Mouse (Mus musculus): ENCODE data around the gene Fbxl17. TPM values are rescaled to one million over a fixed set of nuclear protein-coding genes. Genes with fewer than 3 reads are reported as not detected.

Fbxl17 gene
- total and polyA plus RNA-seq, 2 experiments from 2014 or later: 11.4 to 26.3 TPM

DNA sequence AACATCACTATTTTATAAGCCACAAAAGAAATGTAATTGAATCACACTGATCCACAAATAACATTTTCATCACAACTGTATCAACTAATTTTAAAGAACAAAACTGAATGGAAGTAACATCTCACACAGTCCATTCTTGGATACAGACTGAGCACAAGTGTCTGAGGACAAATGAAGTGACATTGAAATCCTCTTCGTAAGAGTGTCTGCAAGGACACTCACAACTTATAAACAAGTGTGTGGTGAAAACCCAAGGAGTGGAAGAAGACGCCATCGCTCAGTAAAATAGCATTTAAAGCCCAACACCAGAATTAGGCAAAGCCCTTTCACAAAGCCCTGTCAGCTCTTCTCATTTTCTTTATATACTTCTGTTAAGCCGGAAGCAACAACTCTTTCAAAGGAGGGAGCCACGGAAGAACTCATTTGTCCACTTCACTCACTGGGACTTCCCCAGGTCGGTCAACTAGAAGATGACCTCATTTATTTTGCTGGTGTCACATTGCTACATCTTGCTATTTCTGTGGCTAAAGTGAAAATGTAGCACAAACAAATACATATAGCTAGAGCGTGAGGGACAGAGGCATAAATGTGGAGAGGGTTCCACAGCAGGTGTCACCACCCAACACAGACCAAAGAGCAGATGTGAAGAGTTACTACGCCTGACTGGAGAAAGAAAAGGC is 130.0 kb downstream of the Fbxl17 start:
- Histone ChIP-seq H3K27me3 (ENCODE audit: control insufficient read depth, insufficient read depth, low read length) (no peaks in the 10 kb centered on the region), H3K9ac (replicated peaks; ENCODE audit: low read depth, low read length) (no peak overlapping the region), H3K9me3 (replicated peaks; ENCODE audit: control insufficient read depth, low read length) (no peaks in the 10 kb centered on the region), H3K36me3 (replicated peaks; ENCODE audit: control insufficient read depth, insufficient read depth, low read length) (no peaks in the 10 kb centered on the region), H3K4me1 (ENCODE audit: control insufficient read depth, insufficient read depth) (peaks cover 15% of the 10 kb centered on the region), H3K27ac (ENCODE audit: low read depth) (no peak overlapping the region), H3K4me2 (ENCODE audit: low read depth, low read length) (no peak overlapping the region), H3K4me3 (ENCODE audit: low read depth, low read length) (no peak overlapping the region)
- TF ChIP-seq EP300 (IDR thresholded peaks at IDR 0.05; ENCODE audit: low read depth): no peak
- no peak for TF ChIP-seq CTCF (IDR thresholded peaks at IDR 0.05; ENCODE audit: low read depth)
- DNase-seq (ENCODE audit: low spot score): no peak
- WGBS: 66% methylated on average over 8 of the region's 8 CpGs
- ATAC-seq (ENCODE audit: insufficient read depth, low read depth): no peak

DNA sequence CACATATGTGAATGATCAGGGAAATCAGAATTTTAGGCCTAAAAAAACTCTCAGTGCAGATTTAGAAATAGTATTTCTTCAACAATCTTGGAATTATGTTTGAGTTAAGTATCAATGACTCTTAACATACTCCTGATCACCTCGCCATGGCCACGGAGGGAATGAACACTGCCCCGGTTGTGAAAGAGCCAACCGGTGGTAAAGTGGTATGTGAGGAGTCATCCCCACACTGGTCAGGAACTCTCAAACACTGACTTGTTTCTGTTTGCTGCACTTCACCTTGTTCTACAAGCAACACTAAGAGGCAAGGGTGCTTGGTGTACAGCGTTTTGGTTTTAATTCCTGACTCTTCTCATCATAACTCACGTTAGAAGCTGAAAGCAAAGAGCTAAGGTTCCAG is 132.3 kb downstream of the Fbxl17 start:
- Histone ChIP-seq H3K4me3 (ENCODE audit: low read depth, low read length) (no peak overlapping the region), H3K27ac (ENCODE audit: low read depth) (no peak overlapping the region), H3K9me3 (replicated peaks; ENCODE audit: control insufficient read depth, low read length) (no peaks in the 10 kb centered on the region), H3K27me3 (ENCODE audit: control insufficient read depth, insufficient read depth, low read length) (no peaks in the 10 kb centered on the region), H3K36me3 (replicated peaks; ENCODE audit: control insufficient read depth, insufficient read depth, low read length) (no peaks in the 10 kb centered on the region), H3K4me2 (ENCODE audit: low read depth, low read length) (no peak overlapping the region), H3K9ac (replicated peaks; ENCODE audit: low read depth, low read length) (no peak overlapping the region), H3K4me1 (ENCODE audit: control insufficient read depth, insufficient read depth) (peaks cover 15% of the 10 kb centered on the region)
- ATAC-seq (ENCODE audit: insufficient read depth, low read depth) (no peak), DNase-seq (ENCODE audit: low spot score) (no peak)
- TF ChIP-seq CTCF (IDR thresholded peaks at IDR 0.05; ENCODE audit: low read depth) (no peak), EP300 (IDR thresholded peaks at IDR 0.05; ENCODE audit: low read depth) (no peak)
- WGBS: 88% methylated on average over 6 of the region's 6 CpGs

DNA sequence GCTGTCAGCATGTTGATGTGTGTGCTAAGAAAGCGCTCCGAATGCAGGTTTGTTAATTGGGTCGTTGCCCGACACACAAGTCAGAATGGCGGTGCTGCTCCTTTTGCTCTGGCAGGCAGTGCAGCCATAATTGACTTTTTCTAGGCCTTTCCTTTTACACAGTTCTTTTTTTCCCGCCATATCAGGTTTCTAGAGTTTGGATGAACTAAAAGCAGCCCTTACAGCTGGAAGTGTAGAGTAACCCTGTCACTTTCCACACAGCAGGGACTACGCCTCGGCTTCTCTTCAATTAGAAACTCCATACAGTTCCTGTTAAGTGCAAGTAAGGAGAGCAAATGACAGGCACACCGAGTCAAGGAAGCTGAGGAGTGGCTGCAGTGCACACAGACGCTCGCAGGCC is 133.8 kb downstream of the Fbxl17 start:
- no peak overlapping the region for H3K4me2 ChIP-seq (ENCODE audit: low read depth, low read length)

DNA sequence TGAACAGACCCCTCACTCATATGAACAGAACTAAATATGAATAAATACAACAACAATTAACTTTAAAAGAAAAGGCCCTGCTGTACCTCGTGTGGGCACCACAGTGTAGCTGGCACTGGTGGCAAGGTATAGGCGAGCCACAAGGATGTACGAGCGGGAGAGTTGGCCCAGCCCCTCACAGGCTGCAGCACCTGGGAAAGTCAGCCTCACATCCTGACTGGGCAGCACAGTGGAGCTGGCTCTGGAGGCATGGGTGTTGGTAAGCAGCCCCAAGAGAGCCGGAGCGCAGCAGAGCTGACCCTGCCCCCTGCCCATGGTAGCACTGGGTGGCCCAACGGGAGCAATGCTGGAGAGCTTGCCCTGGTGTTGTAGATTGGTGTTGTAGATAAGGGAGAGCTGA is 135.2 kb downstream of the Fbxl17 start:
- ATAC-seq (ENCODE audit: insufficient read depth, low read depth) (no peak), DNase-seq (ENCODE audit: low spot score) (no peak)
- H3K36me3 ChIP-seq (replicated peaks; ENCODE audit: control insufficient read depth, insufficient read depth, low read length): 0 out of 2 replicates have a peak, but pooled peaks cover 3% of the 10 kb centered on the region
- no peak overlapping the region for H3K4me2 ChIP-seq (ENCODE audit: low read depth, low read length)
- H3K9ac ChIP-seq (replicated peaks; ENCODE audit: low read depth, low read length): no peak overlapping the region
- H3K4me3 ChIP-seq (ENCODE audit: low read depth, low read length): no peak overlapping the region
- TF ChIP-seq CTCF (IDR thresholded peaks at IDR 0.05; ENCODE audit: low read depth) (no peak), EP300 (IDR thresholded peaks at IDR 0.05; ENCODE audit: low read depth) (no peak)
- H3K27me3 ChIP-seq (ENCODE audit: control insufficient read depth, insufficient read depth, low read length): no peaks in the 10 kb centered on the region
- no peaks in the 10 kb centered on the region for H3K9me3 ChIP-seq (replicated peaks; ENCODE audit: control insufficient read depth, low read length)
- WGBS: 88% methylated on average over 7 of the region's 7 CpGs
- no peak overlapping the region for H3K27ac ChIP-seq (ENCODE audit: low read depth)
- H3K4me1 ChIP-seq (ENCODE audit: control insufficient read depth, insufficient read depth): no peaks in the 10 kb centered on the region

More for the DNA sequence above, 133.8 kb downstream of the Fbxl17 start:
- no peaks in the 10 kb centered on the region for H3K9me3 ChIP-seq (replicated peaks; ENCODE audit: control insufficient read depth, low read length)
- H3K36me3 ChIP-seq (replicated peaks; ENCODE audit: control insufficient read depth, insufficient read depth, low read length): 0 out of 2 replicates have a peak, but pooled peaks cover 3% of the 10 kb centered on the region
- H3K9ac ChIP-seq (replicated peaks; ENCODE audit: low read depth, low read length): no peak overlapping the region
- DNase-seq (ENCODE audit: low spot score) (no peak), ATAC-seq (ENCODE audit: insufficient read depth, low read depth) (no peak)
- H3K27ac ChIP-seq (ENCODE audit: low read depth): no peak overlapping the region
- TF ChIP-seq CTCF (IDR thresholded peaks at IDR 0.05; ENCODE audit: low read depth): no peak
- TF ChIP-seq EP300 (IDR thresholded peaks at IDR 0.05; ENCODE audit: low read depth): no peak
- no peak overlapping the region for H3K4me3 ChIP-seq (ENCODE audit: low read depth, low read length)
- peaks cover 11% of the 10 kb centered on the region for H3K4me1 ChIP-seq (ENCODE audit: control insufficient read depth, insufficient read depth)
- 70% methylated on average over 11 of the region's 11 CpGs for WGBS
- H3K27me3 ChIP-seq (ENCODE audit: control insufficient read depth, insufficient read depth, low read length): no peaks in the 10 kb centered on the region

DNA sequence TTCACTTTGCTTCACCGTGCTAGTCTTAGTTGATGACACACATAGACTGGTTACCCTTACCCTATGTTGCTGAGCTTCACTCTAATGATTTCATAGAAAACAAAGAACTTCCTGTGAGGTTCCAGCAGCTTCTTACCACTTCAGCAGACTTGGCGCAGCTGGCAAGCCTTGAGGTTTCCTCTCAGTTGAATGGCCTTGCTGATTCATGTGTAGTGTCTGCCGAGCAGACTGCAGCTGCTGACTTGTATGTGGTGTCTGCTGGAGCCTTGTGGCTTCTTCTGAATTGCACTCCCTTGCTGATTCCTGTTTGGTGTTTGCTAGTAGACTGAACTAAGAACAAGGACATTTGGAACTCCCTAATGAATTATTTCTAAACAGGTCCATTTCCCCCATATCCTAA is 137.6 kb downstream of the Fbxl17 start:
- no peaks in the 10 kb centered on the region for H3K4me1 ChIP-seq (ENCODE audit: control insufficient read depth, insufficient read depth)
- no peak overlapping the region for H3K27ac ChIP-seq (ENCODE audit: low read depth)
- H3K9ac ChIP-seq (replicated peaks; ENCODE audit: low read depth, low read length): no peak overlapping the region
- H3K4me3 ChIP-seq (ENCODE audit: low read depth, low read length): no peak overlapping the region
- 64% methylated on average over 3 of the region's 3 CpGs for WGBS
- H3K36me3 ChIP-seq (replicated peaks; ENCODE audit: control insufficient read depth, insufficient read depth, low read length): 0 out of 2 replicates have a peak, but pooled peaks cover 3% of the 10 kb centered on the region
- no peak for DNase-seq (ENCODE audit: low spot score)
- H3K27me3 ChIP-seq (ENCODE audit: control insufficient read depth, insufficient read depth, low read length): no peaks in the 10 kb centered on the region
- H3K9me3 ChIP-seq (replicated peaks; ENCODE audit: control insufficient read depth, low read length): no peaks in the 10 kb centered on the region
- H3K4me2 ChIP-seq (ENCODE audit: low read depth, low read length): no peak overlapping the region
- no peak for ATAC-seq (ENCODE audit: insufficient read depth, low read depth)
- TF ChIP-seq EP300 (IDR thresholded peaks at IDR 0.05; ENCODE audit: low read depth): no peak

DNA sequence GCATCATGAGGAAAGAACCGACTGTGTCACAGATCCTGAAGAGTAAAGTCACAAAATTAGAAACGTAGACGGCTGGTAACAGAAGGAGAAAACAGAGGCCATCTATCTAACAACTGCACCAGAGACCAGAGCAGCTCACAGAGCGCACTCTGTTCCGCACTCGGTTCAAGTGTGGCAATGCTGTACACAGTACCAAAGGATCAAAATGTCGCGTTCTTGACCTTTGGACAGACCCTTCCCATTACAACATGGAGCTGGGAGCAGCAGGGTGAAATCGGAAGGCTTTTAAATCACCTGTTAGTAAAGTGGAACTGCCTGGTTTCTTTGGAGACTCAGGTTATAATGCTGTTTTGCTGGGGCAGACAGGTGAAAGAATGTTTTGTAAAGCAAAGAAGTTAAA is 138.1 kb downstream of the Fbxl17 start:
- H3K4me2 ChIP-seq (ENCODE audit: low read depth, low read length): no peak overlapping the region
- TF ChIP-seq EP300 (IDR thresholded peaks at IDR 0.05; ENCODE audit: low read depth): no peak
- no peak for TF ChIP-seq CTCF (IDR thresholded peaks at IDR 0.05; ENCODE audit: low read depth)
- 0 out of 2 replicates have a peak, but pooled peaks cover 3% of the 10 kb centered on the region for H3K36me3 ChIP-seq (replicated peaks; ENCODE audit: control insufficient read depth, insufficient read depth, low read length)
- H3K9ac ChIP-seq (replicated peaks; ENCODE audit: low read depth, low read length): no peak overlapping the region
- no peak overlapping the region for H3K4me3 ChIP-seq (ENCODE audit: low read depth, low read length)
- ATAC-seq (ENCODE audit: insufficient read depth, low read depth) (no peak), DNase-seq (ENCODE audit: low spot score) (no peak)
- no peaks in the 10 kb centered on the region for H3K4me1 ChIP-seq (ENCODE audit: control insufficient read depth, insufficient read depth)
- no peak overlapping the region for H3K27ac ChIP-seq (ENCODE audit: low read depth)
- 89% methylated on average over 9 of the region's 9 CpGs for WGBS
- no peaks in the 10 kb centered on the region for H3K9me3 ChIP-seq (replicated peaks; ENCODE audit: control insufficient read depth, low read length)
- H3K27me3 ChIP-seq (ENCODE audit: control insufficient read depth, insufficient read depth, low read length): no peaks in the 10 kb centered on the region
